Mouse (Mus musculus) WW6 (cell line): Measurements from ENCODE around the gene Cldn14.
"Not testable (repeated sequence)": the region's sequence is repeated elsewhere in the genome, so short reads cannot be mapped to it uniquely, and the experiment has no call there.

Source experiments
- DNase-seq: peaks from one replicate; pipeline ENCODE4 v3.0.0-alpha.2; 2013; ENCODE audit warnings: low read depth, low spot score

Cldn14 gene

GRCm38 (mm10) chr16:94009356-94009755, 719 bp upstream of the Cldn14 start:
- DNase-seq, result no peak

- no peak for DNase-seq
Observed at GRCm38 (mm10) chr16:94006706-94007665, 1.7 kb downstream of the Cldn14 start.

- no peak for DNase-seq
Observed at GRCm38 (mm10) chr16:94003478-94003877, 5.2 kb downstream of the Cldn14 start.

- DNase-seq, result no peak
Observed at GRCm38 (mm10) chr16:94001366-94001765, 7.3 kb downstream of the Cldn14 start.

- no peak for DNase-seq
Observed at GRCm38 (mm10) chr16:93998895-93999294, 9.7 kb downstream of the Cldn14 start.

GRCm38 (mm10) chr16:93983576-93983975, 25.1 kb downstream of the Cldn14 start:
- no peak for DNase-seq

GRCm38 (mm10) chr16:93982341-93982740, 26.3 kb downstream of the Cldn14 start:
- DNase-seq, result no peak

GRCm38 (mm10) chr16:93981190-93981841, 27.3 kb downstream of the Cldn14 start:
- no peak for DNase-seq

GRCm38 (mm10) chr16:93980338-93980737, 28.3 kb downstream of the Cldn14 start:
- not testable (repeated sequence) for DNase-seq

GRCm38 (mm10) chr16:93979316-93979715, 29.3 kb downstream of the Cldn14 start:
- DNase-seq, result no peak

GRCm38 (mm10) chr16:93977587-93977986, 31.1 kb downstream of the Cldn14 start:
- no peak for DNase-seq

- no peak for DNase-seq
Observed at GRCm38 (mm10) chr16:93976907-93977306, 31.7 kb downstream of the Cldn14 start.

- peak; percentile 40 for DNase-seq
Observed at GRCm38 (mm10) chr16:93975430-93975829, 33.2 kb downstream of the Cldn14 start.

GRCm38 (mm10) chr16:93974278-93974677, 34.4 kb downstream of the Cldn14 start:
- DNase-seq, result no peak

- peak; percentile 26 for DNase-seq
Observed at GRCm38 (mm10) chr16:93973554-93973953, 35.1 kb downstream of the Cldn14 start.

- DNase-seq, result no peak
Observed at GRCm38 (mm10) chr16:93973123-93973522, 35.5 kb downstream of the Cldn14 start.

- DNase-seq, result no peak
Observed at GRCm38 (mm10) chr16:93971046-93971445, 37.6 kb downstream of the Cldn14 start.

GRCm38 (mm10) chr16:93967893-93968292, 40.7 kb downstream of the Cldn14 start:
- no peak for DNase-seq

- DNase-seq, result no peak
Observed at GRCm38 (mm10) chr16:93962283-93962682, 46.4 kb downstream of the Cldn14 start.

GRCm38 (mm10) chr16:93961099-93961646, 47.5 kb downstream of the Cldn14 start:
- no peak for DNase-seq

- DNase-seq, result no peak
Observed at GRCm38 (mm10) chr16:93960495-93960894, 48.1 kb downstream of the Cldn14 start.

- no peak for DNase-seq
Observed at GRCm38 (mm10) chr16:93957402-93957801, 51.2 kb downstream of the Cldn14 start.
